Mouse (Mus musculus) gastrocnemius, postnatal 25 days (tissue): ENCODE measurements around the gene Scml4. TPM values are rescaled to one million over a fixed set of nuclear protein-coding genes. Genes with fewer than 3 reads are reported as not detected.

ENCODE experiments used
- DNase-seq: peaks from one replicate; pipeline ENCODE4 v3.0.0; 2022
- total RNA-seq, 2 experiments: library from RNA; stranded (reverse); gene quantifications; 1 replicate in 1 of 2; 2 replicates in 1 of 2; pipeline ENCODE4 v1.2.3; 2021

The Scml4 gene
- total RNA-seq, 2 experiments from 2014 or later: 1.4 TPM

DNA sequence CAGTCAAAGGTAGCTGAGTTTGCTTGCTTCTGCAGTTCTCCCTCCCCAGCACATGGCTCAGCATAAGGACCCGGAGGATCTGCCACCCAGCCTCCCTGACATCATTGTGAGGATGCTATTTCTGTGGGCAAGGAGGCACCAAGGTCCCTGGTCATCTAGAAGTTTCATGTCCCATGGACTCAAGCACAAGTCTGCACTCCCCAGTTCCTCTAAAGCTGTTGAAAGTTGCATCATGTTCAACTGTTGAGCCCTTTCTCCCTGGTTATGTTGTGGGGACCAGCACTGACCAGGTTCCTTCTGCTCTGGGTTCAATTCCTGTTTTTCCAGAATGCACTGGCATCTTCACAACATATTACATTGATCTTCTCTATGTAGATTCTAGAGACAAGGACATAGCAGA is 42.9 kb downstream of the Scml4 start:
- no peak for DNase-seq

DNA sequence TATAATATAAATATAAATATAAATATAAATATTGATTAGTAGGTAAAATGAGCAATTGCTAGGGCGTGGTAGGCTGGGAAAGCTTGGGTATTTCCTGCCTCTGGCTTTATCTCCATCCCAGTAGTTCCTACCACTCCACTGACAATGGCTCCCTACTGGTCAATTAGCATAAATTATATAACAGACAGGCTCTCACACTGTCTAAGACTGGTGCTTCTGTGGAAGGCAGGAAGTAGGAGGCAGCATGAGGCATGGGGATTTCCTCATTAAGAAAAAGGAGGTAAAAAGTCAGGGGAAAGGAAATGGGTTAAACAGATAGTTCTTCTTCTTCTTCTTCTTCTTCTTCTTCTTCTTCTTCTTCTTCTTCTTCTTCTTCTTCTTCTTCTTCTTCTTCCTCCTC is 48.4 kb downstream of the Scml4 start:
- DNase-seq: no peak

DNA sequence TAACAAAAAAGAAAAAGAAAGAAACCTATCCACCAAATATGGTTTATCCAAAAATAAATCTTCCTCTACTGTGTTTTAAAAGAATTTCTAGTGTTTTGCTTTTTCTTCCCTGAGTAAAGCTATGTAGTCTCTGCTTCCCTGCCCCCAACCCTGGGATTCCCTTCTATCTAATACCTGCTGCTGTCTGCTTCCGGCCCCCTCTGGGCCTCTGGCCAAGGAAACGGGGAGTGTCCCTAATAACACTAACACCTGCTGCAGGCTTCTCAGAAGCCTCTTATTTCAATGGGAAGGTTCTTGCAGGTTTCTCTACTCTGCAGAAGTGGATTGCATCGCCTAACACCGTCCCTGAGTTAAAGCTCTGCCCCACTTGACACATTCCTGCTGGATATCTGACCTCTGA is 50.4 kb downstream of the Scml4 start:
- no peak for DNase-seq

DNA sequence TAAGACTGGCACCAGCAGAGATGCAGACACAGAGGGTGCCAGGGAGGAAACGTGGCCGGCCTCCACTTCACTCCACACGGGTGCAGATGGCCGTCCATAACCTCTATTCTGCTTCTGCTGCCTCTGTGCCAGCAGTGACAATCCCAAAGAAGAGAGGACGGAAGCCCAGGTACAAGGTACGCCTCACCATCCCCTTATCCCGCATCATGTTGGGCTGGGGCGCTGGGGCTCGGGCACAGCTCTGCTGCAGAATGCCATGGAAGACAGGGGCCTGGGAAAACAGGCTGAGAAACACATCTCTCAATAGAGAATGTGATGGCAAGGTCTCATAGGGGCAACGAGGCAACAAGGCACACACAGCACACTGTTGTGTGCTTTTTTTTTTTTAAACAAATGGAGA is 51.9 kb downstream of the Scml4 start:
- DNase-seq: no peak

DNA sequence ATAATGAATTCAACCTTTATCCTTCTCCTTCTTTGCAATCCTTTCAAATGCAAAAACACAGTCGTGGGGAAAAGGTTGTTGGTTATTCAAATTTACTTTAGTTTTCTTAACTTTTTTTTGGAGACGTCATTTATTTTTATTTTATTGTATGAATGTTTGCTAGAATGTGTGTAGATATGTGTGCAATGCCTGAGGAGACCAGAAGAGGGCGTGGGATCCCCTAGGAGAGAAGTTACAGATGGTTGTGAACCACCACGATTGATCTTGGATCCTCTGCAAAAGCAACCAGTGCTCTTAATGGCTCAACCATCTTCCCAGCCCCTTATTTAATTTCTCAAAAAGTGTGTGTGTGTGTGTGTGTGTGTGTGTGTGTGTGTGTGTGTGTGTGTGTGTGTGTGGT is 53.0 kb downstream of the Scml4 start:
- no peak for DNase-seq

DNA sequence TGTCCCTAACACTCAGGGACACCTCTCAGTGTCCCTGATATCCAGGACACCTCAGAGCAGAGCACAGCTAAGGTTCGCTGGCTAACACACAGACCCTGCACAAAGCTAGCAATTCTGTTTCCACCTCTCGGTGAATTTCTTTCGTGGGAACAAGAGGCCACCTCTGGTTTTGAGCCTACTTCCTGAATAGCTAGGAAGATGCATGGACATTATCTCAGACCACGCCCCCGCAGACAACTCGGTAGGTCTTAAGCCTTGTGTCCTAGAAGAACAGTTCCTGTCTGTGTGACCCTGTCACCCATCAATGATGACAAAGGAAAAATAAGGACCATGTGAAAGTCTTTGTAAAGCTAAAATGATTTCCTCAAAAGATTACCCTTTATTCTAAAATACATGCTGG is 54.0 kb downstream of the Scml4 start:
- no peak for DNase-seq

DNA sequence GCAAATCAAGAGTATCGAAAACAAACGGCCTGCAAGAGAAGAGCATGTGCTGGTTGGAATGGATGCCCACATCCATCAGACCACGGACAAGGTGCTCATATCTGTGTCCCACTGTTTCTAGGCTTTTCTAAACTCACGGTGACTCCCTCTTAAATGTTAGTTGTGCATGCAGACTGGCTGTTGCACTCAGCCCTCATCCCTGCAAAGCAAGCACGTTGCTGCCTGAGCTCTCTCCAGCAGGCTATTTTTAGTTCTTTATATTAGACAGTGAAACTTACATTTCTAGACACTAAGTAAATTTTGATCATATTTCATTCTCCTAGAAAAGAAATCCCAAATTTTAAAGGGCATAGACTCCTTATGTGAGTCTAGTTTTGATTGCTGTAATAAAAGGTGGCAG is 57.2 kb downstream of the Scml4 start:
- DNase-seq: no peak

- no peak for DNase-seq
Measured at GRCm38 (mm10) chr10:42919786-42920185, 59.6 kb downstream of the Scml4 start.

GRCm38 (mm10) chr10:42925103-42925866 is 65.1 kb downstream of the Scml4 start:
- DNase-seq: no peak

GRCm38 (mm10) chr10:42930121-42930650 is 70.0 kb downstream of the Scml4 start:
- no peak for DNase-seq

- no peak for DNase-seq
Measured at GRCm38 (mm10) chr10:42932862-42933480, 72.8 kb downstream of the Scml4 start.

- DNase-seq: no peak
Measured at GRCm38 (mm10) chr10:42934672-42935071, 74.5 kb downstream of the Scml4 start.

DNA sequence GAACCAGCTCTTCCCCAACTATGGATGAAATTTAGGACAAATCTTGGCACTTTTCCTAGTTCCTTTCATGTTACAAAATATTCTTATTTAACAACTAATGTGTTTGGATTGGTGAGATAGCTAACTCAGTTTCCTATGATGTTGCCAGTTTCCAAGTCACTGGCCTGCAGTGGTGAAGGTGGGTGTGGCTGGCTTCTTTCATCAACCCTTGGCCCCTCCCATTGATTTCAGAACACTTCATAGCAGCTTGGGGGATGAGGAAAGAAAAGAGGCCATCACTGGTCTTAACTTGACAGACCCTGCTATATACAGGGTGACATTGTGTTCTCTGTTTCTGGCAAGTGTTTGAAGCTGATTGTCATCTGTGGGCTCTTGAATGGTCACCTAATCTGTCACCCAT is 76.0 kb downstream of the Scml4 start:
- DNase-seq: no peak

DNA sequence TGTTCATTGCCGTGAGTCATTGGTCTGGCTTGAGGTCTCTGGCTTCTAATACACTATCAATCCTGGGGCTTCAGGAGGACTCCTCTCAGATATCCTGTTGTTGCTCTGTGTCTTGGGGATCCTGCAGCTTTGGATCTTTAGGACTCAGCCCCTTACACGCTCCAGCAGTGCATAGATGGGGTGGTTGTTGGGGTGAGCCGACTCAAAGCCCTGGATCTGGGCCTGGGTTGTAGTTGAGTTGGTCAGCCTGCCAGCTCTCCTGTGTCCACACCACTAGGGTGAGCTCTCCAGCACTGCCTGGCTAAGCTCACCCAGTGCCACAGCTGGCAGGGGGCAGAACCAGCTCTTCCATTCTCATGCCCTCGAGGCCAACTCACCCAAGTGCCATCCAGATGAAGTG is 78.2 kb downstream of the Scml4 start:
- DNase-seq: no peak

DNA sequence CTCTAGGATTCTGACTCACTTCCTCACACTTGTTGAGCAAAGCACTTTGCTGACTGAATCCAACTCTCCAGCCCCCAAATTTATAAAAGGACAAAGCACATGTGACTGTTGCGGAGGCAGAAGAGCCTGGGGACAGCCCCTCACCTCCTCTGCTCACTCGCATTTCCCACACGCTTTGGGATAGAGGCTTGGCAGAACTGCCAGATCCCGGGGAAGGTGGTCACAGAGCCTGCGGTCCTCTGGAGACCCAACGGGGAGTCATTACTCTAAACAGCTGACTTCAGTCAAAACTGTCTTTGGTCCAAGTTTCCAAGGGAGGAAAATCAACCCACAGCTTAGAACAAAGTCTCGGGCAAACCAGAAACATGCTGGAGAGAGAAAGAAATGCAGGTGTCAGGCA is 79.5 kb downstream of the Scml4 start:
- DNase-seq: no peak

- DNase-seq: no peak
Measured at GRCm38 (mm10) chr10:42940193-42941050, 80.3 kb downstream of the Scml4 start.

GRCm38 (mm10) chr10:42941278-42941677 is 81.1 kb downstream of the Scml4 start:
- no peak for DNase-seq

- DNase-seq: peak; percentile 55
Measured at GRCm38 (mm10) chr10:42941697-42942221, 81.6 kb downstream of the Scml4 start.

DNA sequence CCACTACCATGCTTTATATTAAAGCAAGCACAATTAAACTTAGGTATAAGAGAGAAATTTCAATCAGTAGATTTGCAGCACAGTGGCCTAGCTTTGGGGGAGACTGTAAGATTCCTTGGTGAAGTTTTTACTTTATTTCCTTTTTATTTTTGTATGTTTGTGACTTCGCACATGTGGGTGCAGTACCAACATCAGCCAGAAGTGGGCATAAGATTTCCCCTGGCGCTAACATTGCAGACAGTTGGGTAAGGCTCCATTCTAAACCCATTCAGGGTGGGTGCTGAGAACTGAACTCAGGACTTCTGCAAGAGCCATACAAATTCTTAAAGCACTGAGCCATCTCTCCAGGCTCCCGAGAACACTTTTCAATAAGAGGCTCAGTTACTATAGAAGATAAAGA is 82.1 kb downstream of the Scml4 start:
- no peak for DNase-seq

GRCm38 (mm10) chr10:42945316-42945715 is 85.1 kb downstream of the Scml4 start:
- no peak for DNase-seq

GRCm38 (mm10) chr10:42947336-42947735 is 87.2 kb downstream of the Scml4 start:
- DNase-seq: no peak

DNA sequence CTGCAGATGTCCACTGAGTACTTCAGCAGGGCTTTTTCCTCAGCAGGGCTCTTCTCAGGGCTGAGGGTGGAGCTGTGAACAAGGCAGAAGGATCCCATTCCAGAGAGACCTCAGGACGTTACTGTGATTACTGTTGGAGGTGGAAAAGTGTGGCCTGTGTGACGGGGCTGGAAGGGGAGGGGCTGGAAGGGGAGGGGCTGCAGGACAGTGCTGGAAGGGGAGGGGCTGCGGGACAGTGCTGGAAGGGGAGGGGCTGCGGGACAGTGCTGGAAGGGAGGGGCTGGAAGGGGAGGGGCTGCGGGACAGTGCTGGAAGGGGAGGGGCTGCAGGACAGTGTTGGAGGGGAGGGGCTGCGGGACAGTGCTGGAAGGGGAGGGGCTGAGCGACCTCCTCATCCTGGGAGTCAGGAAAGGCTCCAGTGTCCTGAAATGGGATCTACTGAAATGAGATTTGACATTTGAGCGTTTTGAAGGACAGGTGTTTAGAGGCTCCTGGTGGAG is 90.1 kb downstream of the Scml4 start:
- peak; percentile 42 for DNase-seq
